Mouse (Mus musculus) G1E-ER4 (cell line): ENCODE results near the gene Pgf. TPM values are rescaled to one million over a fixed set of nuclear protein-coding genes. Genes with fewer than 3 reads are reported as not detected.

Experiments used
- GATA1 ChIP-seq: IDR thresholded peaks from one replicate; pipeline ENCODE4 v1.8.0; 2012; ENCODE audit warnings: low read length, inconsistent platforms
- polyA plus RNA-seq: library from polyadenylated mRNA; stranded (reverse); fragments of >175 nt; gene quantifications from 2 replicates; pipeline ENCODE4 v1.2.3, GENCODE M21; 2012

Pgf gene
- polyA plus RNA-seq, 1 experiment = not detected

- no peak for TF ChIP-seq GATA1
These were observed 55.7 kb downstream of the Pgf start for GRCm38 (mm10) chr12:85121806-85122459.

Other genes starting within 250 kb of the Pgf start
- 15.5 and 15.8 TPM in 2 replicates for gene Fcf1, start 206.9 kb downstream of the Pgf start, polyA plus RNA-seq
- 7.5 and 7.9 TPM in 2 replicates for gene Arel1, start 206.9 kb downstream of the Pgf start, polyA plus RNA-seq
- gene Ylpm1, start 181.5 kb downstream of the Pgf start, polyA plus RNA-seq = 50.8 and 58.9 TPM in 2 replicates
- gene Prox2, start 67.0 kb downstream of the Pgf start, polyA plus RNA-seq = 5.3 and 5.6 TPM in 2 replicates
- 737 and 900 TPM in 2 replicates for gene Dlst, start 67.0 kb downstream of the Pgf start, polyA plus RNA-seq
- not detected in 2 replicates for gene Rps6kl1, start 26.5 kb downstream of the Pgf start, polyA plus RNA-seq
- gene Eif2b2, start 41.7 kb upstream of the Pgf start, polyA plus RNA-seq = 251 and 455 TPM in 2 replicates
- gene Mlh3, start 92.8 kb upstream of the Pgf start, polyA plus RNA-seq = 0.54 and 0.84 TPM in 2 replicates
- 47.7 and 65.6 TPM in 2 replicates for gene Acyp1, start 110.6 kb upstream of the Pgf start, polyA plus RNA-seq
- 0.01 and 0.02 TPM in 2 replicates for gene Zc2hc1c, start 110.8 kb upstream of the Pgf start, polyA plus RNA-seq
- gene Nek9, start 161.6 kb upstream of the Pgf start, polyA plus RNA-seq = 21.1 and 24.1 TPM in 2 replicates
- 199 and 219 TPM in 2 replicates for gene Tmed10, start 197.1 kb upstream of the Pgf start, polyA plus RNA-seq